Comparison of ENCODE assay signal across 7 mouse cellular contexts in genomic region chr12:90738388-90739223, GRCm38 (mm10). TPM values are rescaled to one million over a fixed set of nuclear protein-coding genes. Genes with fewer than 3 reads are reported as not detected.
A peak's percentile ranks its signal among the peaks of the same experiment; 100 is the strongest.
DNase-seq lines count a peak whose midpoint lies in the region; ATAC-seq and TF ChIP-seq lines count a peak whose summit lies in the region.

Dio2 (minus strand) TSS chr12:90738438.

- H3K27ac ChIP-seq in embryonic facial prominence, embryonic 15.5 days (replicated peaks): peak within 1 kb of the TSS; percentile 17
- H3K27ac ChIP-seq in liver, postnatal 0 days (ENCODE audit: low read depth): no peak within 1 kb of the TSS
- H3K27ac ChIP-seq in stomach, embryonic 16.5 days (ENCODE audit: low read length): no peak within 1 kb of the TSS

- H3K4me2 ChIP-seq in embryonic facial prominence, embryonic 15.5 days (replicated peaks): peak within 1 kb of the TSS; percentile 47
- H3K4me2 ChIP-seq in liver, postnatal 0 days (ENCODE audit: low read depth, low read length): peak within 1 kb of the TSS; percentile 54
- H3K4me2 ChIP-seq in stomach, embryonic 16.5 days (ENCODE audit: low read depth, low read length): peak within 1 kb of the TSS; percentile 51

- DNase-seq in right cerebral cortex, adult 18-20 months: peak; percentile 18
- no peak for DNase-seq in right cerebral cortex, postnatal 36 days (ENCODE audit: low spot score in 2 of 2)
- DNase-seq in brain, embryonic 14.5 days (ENCODE audit: low read depth): peak; percentile 53
- DNase-seq in induced T-regulatory cell, adult 2 months (ENCODE audit: low read depth): peak; percentile 38
- no peak for DNase-seq in liver, postnatal 0 days

- TF ChIP-seq CTCF in brain, embryonic 14.5 days (IDR thresholded peaks at IDR 0.05; ENCODE audit: borderline replicate concordance, extremely low read depth, insufficient read depth, insufficient read length): no peak
- no peak for TF ChIP-seq CTCF in liver, postnatal 0 days (IDR thresholded peaks at IDR 0.05; ENCODE audit: low read depth)

- ATAC-seq in embryonic facial prominence, embryonic 15.5 days (ENCODE audit: insufficient number of reproducible peaks, low FRiP score, low TSS enrichment, low read depth): peak; percentile 47; the same call in 1 of the 2 replicates
- no peak for ATAC-seq in liver, postnatal 0 days
- ATAC-seq in stomach, embryonic 16.5 days (ENCODE audit: insufficient read depth, low FRiP score): no peak

- H3K9ac ChIP-seq in embryonic facial prominence, embryonic 15.5 days: no peak within 1 kb of the TSS
- no peak within 1 kb of the TSS for H3K9ac ChIP-seq in liver, postnatal 0 days (replicated peaks)
- peak within 1 kb of the TSS; percentile 19; the same call in 1 of the 2 replicates for H3K9ac ChIP-seq in stomach, embryonic 16.5 days (ENCODE audit: low read length)

- no peaks in the 10 kb centered on the region for H3K36me3 ChIP-seq in embryonic facial prominence, embryonic 15.5 days
- H3K36me3 ChIP-seq in liver, postnatal 0 days (replicated peaks; ENCODE audit: insufficient read depth, low read length): no peaks in the 10 kb centered on the region
- no peaks in the 10 kb centered on the region for H3K36me3 ChIP-seq in stomach, embryonic 16.5 days (ENCODE audit: control insufficient read depth, insufficient read depth, low read length)

- TF ChIP-seq POLR2A in brain, embryonic 14.5 days (IDR thresholded peaks at IDR 0.05; ENCODE audit: borderline replicate concordance, extremely low read depth, insufficient read depth, insufficient read length, poor library complexity, severe bottlenecking): no peak

- no peaks in the 10 kb centered on the region for H3K9me3 ChIP-seq in embryonic facial prominence, embryonic 15.5 days (replicated peaks)
- H3K9me3 ChIP-seq in liver, postnatal 0 days (ENCODE audit: low read length): no peaks in the 10 kb centered on the region
- no peaks in the 10 kb centered on the region for H3K9me3 ChIP-seq in stomach, embryonic 16.5 days (replicated peaks; ENCODE audit: control insufficient read depth, low read length)

- H3K27me3 ChIP-seq in embryonic facial prominence, embryonic 15.5 days: no peaks in the 10 kb centered on the region
- no peaks in the 10 kb centered on the region for H3K27me3 ChIP-seq in liver, postnatal 0 days (ENCODE audit: insufficient read depth, low read length)
- H3K27me3 ChIP-seq in stomach, embryonic 16.5 days (ENCODE audit: control insufficient read depth, insufficient read depth, low read length): no peaks in the 10 kb centered on the region

- WGBS in embryonic facial prominence, embryonic 15.5 days: 12% methylated on average over 10 of the region's 10 CpGs
- 11% methylated on average over 10 of the region's 10 CpGs for WGBS in liver, postnatal 0 days (ENCODE audit: insufficient replicate concordance)
- 14% methylated on average over 10 of the region's 10 CpGs for whole genome bisulfite sequencing in stomach, embryonic 16.5 days

- peak within 1 kb of the TSS; percentile 38 for H3K4me3 ChIP-seq in embryonic facial prominence, embryonic 15.5 days (replicated peaks)
- peak within 1 kb of the TSS; percentile 14 for H3K4me3 ChIP-seq in liver, postnatal 0 days (ENCODE audit: low read depth, low read length)
- peak within 1 kb of the TSS; percentile 35 for H3K4me3 ChIP-seq in stomach, embryonic 16.5 days (replicated peaks; ENCODE audit: low read length)

- no peak for TF ChIP-seq EP300 in liver, postnatal 0 days (IDR thresholded peaks at IDR 0.05; ENCODE audit: low read depth)

- 0 out of 2 replicates have a peak, but pooled peaks cover 9% of the 10 kb centered on the region for H3K4me1 ChIP-seq in embryonic facial prominence, embryonic 15.5 days
- no peaks in the 10 kb centered on the region for H3K4me1 ChIP-seq in liver, postnatal 0 days (ENCODE audit: insufficient read depth)
- H3K4me1 ChIP-seq in stomach, embryonic 16.5 days (ENCODE audit: control insufficient read depth, insufficient read depth, low read length): no peaks in the 10 kb centered on the region

RNA-seq across cellular contexts. Expression of gene Dio2, which starts in this region (rescaled TPM):
- 0.16 and 0.20 TPM in 2 replicates for polyA plus RNA-seq in brain, embryonic 14.5 days (2012; rRNA removed)
- polyA plus RNA-seq in embryonic facial prominence, embryonic 15.5 days (2015; fragmentation: Nextera tagmentation; extraction: Ambion mirVana): 1.9 and 2.7 TPM in 2 replicates
- polyA plus RNA-seq in liver, postnatal 0 days (2015; fragmentation: Nextera tagmentation; extraction: Ambion mirVana): 0.01 and 0.05 TPM in 2 replicates
- polyA plus RNA-seq in stomach, embryonic 16.5 days (2015; fragmentation: Nextera tagmentation; extraction: Ambion mirVana): 0.49 and 0.57 TPM in 2 replicates

Comparison
In these comparisons a context has a peak if more than half of its experiments do, and no peak if none do; other contexts are left out.
1. DNase-seq: peak in right cerebral cortex, adult 18-20 months (single experiment) and induced T-regulatory cell, adult 2 months (single experiment); none in right cerebral cortex, postnatal 36 days (0 of 2) and liver, postnatal 0 days (single experiment).
2. Peak in DNase-seq in brain, embryonic 14.5 days; RNA of the gene not detected or under 1 TPM.
3. Peak in every context shown above with its lines, with median percentiles within 50 percentile points of each other: H3K4me2 ChIP-seq and H3K4me3 ChIP-seq.